Mouse (Mus musculus) gastrocnemius, adult 18-20 months (tissue): ENCODE data around the gene Mycl. TPM values are rescaled to one million over a fixed set of nuclear protein-coding genes. Genes with fewer than 3 reads are reported as not detected.

Experiments
- DNase-seq: peaks from one replicate; pipeline ENCODE4 v3.0.0; 2021; ENCODE audit warnings: low spot score
- long read RNA-seq, 2 experiments: library from polyadenylated mRNA; stranded (forward); transcript quantifications; one replicate each; pipeline ENCODE4 v2.0.0; 2021
- total RNA-seq, 2 experiments: library from RNA; stranded (reverse); gene quantifications; 2 replicates each; pipeline ENCODE4 v1.2.3; 2021

The Mycl gene
- under 1 TPM; 0.12 to 0.64 TPM for total RNA-seq
- long read RNA-seq, experiment 1: 0 reads
- long read RNA-seq, experiment 2: 0 reads

DNA sequence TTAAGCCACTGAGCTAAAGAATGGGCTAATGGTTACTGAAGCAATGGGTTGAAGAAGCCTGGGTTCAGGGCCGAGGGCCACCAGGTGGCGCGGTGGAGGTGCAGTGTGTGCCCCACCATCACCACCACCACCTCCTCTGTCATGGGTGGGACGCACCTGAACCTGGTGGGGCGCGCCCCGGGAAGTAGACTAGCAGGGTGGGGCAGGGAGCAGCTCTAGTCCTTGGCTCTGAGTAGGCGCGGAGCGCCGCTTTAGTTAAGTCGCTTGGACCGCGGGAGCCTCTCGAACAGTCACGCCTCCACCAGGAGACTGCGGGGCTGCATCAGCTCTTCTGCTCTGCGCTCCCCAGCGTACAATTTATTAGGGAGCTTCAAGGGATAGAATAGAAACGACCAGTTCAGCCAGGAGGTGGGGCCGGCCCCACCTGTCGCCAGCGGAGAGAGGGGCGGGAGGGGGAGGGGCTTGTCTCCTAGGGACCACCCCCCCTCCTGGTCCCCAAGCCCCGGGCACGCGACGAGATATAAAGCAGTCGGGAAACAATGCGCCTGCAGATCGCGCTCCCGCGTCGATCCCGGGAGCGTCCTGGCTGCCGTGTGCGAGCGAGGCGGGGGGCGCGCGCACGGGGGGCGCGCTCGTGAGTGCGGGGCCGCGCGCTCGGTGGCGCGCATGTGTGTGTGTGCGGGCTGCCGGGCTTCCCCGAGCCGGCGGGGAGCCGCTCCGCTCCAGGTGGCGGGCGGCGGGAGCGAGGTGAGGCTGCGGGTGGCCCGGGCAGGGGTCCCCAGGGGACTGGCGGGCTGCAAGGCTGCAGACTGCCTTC lies at the start of gene Mycl:
Mycl (plus strand) TSS at position 249 of the 817 bp plus-strand sequence.
- DNase-seq: peak; percentile 68

DNA sequence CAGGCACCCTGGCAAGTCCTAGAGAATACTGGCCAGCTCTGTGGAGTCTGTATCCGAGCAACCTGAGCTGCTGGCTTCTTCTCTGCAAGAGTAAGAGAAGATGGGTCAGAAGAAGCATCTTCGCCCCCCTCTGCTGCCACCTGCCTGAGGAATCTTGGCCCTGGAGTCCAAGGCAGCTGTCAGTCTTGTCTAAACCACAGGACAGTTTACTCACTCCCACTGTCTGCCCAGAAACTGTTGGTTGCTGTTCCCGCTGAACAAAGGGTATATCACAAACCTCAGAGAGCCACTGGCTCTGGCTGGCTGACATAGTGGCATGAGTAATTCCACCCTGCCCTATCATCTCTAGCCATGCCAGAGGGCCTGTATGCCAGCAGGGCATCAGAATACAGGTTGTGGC lies 48.2 kb upstream of the Mycl start:
- DNase-seq: no peak

GRCm38 (mm10) chr4:122949096-122949495 lies 46.4 kb upstream of the Mycl start:
- DNase-seq: no peak

DNA sequence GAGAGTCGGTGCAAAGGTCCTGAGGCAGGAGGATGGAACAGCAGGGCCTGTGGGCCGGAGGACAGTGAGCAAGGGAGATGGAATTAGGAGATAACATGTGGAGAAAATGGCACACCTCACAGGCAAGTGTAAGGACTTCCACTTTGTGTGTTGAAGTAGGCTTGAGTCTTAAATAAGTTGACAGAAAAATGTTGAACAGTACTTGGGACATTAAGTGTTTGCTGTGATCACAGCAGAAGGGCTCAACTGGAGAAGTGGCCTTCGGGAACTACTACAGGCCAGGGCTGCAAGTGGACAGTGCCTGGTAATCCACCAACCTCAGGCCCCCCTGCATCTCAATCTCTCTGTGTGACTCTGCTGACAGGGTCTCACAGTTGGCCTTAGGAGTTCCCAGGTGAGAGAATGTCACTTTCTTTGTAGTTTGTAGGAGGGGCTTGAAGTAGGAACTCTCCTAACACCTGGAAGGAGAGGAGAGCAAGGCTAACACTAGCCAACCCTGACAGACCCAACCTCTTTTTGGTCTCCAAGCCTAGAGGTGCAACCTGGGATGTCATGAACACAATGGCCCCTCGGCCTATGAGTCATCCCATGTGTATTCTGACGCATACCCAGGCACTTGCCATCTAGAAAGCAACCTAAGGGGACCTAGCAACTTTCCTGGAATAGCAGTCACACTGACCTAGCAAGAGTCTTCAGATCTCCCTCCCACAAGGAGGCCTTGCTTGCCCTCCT lies 40.6 kb upstream of the Mycl start:
- no peak for DNase-seq

GRCm38 (mm10) chr4:122955412-122956136 lies 39.9 kb upstream of the Mycl start:
- DNase-seq: peak; percentile 24

DNA sequence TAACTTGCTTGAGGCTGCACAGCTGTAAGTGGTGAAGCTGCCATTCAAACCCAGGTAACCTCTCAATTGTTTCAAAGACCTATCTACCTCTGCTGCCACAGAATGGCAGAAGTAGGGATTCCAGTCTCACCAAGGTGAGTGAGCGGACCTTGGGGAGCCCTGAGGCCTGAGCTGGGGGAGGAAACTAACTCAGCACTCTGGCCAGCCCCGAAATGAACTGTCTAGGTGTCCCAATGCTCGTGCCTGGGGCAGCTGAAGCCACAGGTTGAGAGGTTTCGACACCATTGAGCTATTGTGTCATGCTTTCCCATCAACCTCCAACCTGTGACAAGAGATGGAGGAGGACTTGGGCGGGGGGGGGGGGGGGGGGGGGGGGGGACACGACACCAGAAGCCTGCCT lies 39.2 kb upstream of the Mycl start:
- no peak for DNase-seq

DNA sequence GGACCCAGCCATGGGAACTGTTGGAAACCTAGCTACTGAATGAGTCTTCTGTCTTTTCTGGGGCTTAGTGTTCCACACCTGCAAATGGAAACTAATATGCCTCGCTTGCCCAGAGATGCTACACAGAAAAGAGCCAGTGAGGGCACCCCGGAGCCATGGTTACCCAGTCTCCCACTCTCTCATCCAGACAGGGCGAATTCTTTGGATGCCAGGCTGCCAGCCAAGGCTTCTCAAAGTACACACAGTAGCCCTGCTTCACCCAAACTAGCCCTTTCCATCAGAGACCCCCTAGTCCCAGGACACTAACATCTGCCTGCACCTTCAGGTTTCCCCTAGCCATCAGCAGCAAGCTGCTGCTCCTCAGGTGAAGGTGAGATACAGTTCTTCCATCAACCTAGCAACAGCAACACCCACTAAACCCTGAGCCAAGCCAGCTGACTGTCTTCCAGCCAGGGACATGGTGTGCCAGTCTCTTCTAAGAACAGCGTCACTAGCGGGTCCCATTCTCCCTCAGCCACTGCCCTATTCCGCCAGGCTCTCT lies 36.9 kb upstream of the Mycl start:
- no peak for DNase-seq

GRCm38 (mm10) chr4:122959816-122960215 lies 35.6 kb upstream of the Mycl start:
- no peak for DNase-seq

GRCm38 (mm10) chr4:122960321-122961099 lies 34.9 kb upstream of the Mycl start:
- no peak for DNase-seq

DNA sequence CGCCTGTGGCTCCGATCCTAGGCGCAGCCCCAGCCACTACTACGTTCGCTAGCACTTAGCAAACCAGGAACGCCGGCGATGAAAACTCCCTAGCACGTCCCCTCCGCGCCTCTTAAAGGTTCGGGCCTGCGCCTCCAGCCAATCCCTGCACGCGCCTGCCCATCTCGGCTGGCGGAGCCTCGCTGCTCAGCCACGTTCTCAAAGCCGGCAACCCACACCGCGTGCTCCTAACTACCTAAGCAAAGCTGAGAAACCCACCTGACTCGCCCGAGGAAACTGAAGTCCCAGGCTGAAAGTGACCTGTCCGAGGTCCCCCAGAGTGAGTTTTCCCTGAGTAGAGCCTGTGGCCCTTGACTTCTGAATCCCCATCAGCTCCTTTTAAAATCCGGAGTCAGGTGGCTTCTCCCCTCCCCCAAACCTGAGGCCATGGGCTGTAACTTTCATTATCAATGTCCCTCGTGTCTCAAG lies 34.3 kb upstream of the Mycl start, which contains the start of gene Mfsd2a:
Mfsd2a (minus strand) TSS at position 89 of the 468 bp plus-strand sequence.
- peak; percentile 23 for DNase-seq

- DNase-seq: no peak
Measured at GRCm38 (mm10) chr4:122961589-122961988, 33.9 kb upstream of the Mycl start.

DNA sequence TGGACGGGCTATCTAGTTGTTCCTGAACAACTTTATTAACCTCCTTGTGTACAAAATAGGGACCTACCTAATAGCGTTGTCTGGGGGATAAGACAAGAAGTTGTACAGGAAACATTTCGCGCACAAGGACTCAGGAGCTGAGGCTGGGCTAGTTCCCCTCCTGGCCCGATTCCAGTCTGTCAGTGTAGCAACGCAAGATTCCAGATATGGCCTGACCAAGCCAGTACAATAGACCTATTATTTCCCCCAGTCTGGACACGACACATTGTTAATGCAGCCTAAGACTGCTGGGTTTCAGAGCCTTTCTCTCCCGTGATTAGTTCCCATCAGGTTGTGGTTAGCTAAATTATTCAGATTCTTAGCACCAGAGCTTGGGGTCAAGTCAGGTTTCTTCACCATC lies 32.7 kb upstream of the Mycl start:
- no peak for DNase-seq

- DNase-seq: no peak
Measured at GRCm38 (mm10) chr4:122968106-122968505, 27.3 kb upstream of the Mycl start.

- DNase-seq: no peak
Measured at GRCm38 (mm10) chr4:122971191-122971590, 24.3 kb upstream of the Mycl start.

GRCm38 (mm10) chr4:122971646-122972045 lies 23.8 kb upstream of the Mycl start:
- DNase-seq: no peak

- DNase-seq: no peak
Measured at GRCm38 (mm10) chr4:122972056-122972455, 23.4 kb upstream of the Mycl start.

DNA sequence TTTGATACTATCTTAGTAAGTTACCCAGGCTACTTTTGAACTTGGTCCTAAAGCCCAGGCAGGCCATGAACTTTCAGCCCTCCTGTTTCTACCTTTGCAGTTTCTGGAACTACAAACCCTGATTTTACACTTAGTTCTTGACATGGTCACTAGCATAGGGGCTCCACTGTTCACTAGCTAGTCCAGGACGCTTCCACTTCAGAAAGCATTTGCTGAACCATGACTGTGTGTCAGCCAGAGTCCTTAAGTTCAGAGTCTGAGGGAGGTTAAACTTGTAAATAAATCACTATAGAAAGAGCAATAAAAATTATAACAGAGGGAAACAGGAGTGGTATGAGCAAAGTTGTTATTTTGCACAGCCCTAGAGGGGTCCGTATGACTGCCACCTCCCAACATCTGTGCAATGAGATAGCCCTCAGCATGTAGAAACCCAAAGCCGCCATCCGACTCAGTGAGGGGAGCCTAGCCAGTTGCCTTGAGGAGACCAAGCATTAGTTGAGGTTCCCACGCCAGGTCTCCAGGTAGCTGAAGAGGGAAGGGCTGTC lies 20.4 kb upstream of the Mycl start:
- DNase-seq: no peak

GRCm38 (mm10) chr4:122976885-122977284 lies 18.6 kb upstream of the Mycl start:
- DNase-seq: no peak

- DNase-seq: no peak
Measured at GRCm38 (mm10) chr4:122978850-122979249, 16.6 kb upstream of the Mycl start.

GRCm38 (mm10) chr4:122979826-122980225 lies 15.6 kb upstream of the Mycl start:
- DNase-seq: no peak
